ENCODE assay signal across 36 mouse cellular contexts in the genomic region with DNA sequence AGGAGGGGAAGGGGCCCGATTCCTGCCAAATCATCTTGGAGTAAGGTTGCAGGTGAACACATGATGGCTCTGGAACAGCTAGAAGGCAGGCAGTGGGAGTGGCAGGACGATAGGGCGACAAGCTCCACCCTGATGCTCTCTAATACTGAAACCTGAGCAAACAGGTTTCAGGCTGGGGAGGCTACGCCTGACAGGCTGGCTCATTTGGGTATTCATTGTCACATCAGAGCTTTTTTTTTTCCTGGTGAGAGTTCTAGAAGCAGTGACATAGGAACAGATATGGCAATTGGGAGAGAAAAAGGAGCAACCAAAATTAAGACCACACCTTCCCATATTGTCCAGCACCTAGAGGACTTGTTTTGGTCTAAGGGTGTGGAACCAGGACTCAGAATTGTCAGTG. TPM values are rescaled to one million over a fixed set of nuclear protein-coding genes. Genes with fewer than 3 reads are reported as not detected.
"Had no signal": no experiment of that assay in that cellular context is flagged by ENCODE, and none has a peak within 500 bp of the region (broad histone marks: within the 10 kb centered on the region; RNA-seq: fewer than 3 reads in every experiment).

No protein-coding gene starts in this region.

RNA-seq across cellular contexts. Expression of gene Ly6f, which starts 18.3 kb away (rescaled TPM):
- total RNA-seq: left cerebral cortex, postnatal 14 days; left cerebral cortex, postnatal 25 days; left cerebral cortex, postnatal 36 days; left cerebral cortex, postnatal 4 days; megakaryocyte progenitor cell, adult 5-6 weeks; megakaryocyte, adult 5-6 weeks; megakaryocyte-erythroid progenitor cell, adult 5-6 weeks; midbrain, postnatal 0 days; monocyte, adult 5-6 weeks had no signal
- polyA plus RNA-seq: limb, embryonic 11.5 days; limb, embryonic 12.5 days; limb, embryonic 13.5 days; limb, embryonic 14.5 days; limb, embryonic 15.5 days; liver, embryonic 11.5 days; liver, embryonic 13.5 days; liver, embryonic 14.5 days; liver, embryonic 15.5 days; liver, embryonic 16.5 days; liver, postnatal 0 days; lung, adult 2 months; lung, embryonic 14.5 days; lung, embryonic 15.5 days; lung, embryonic 16.5 days; lung, postnatal 0 days; macrophage; midbrain, embryonic 10.5 days; midbrain, embryonic 11.5 days; midbrain, embryonic 12.5 days; midbrain, embryonic 13.5 days; midbrain, embryonic 14.5 days; midbrain, embryonic 15.5 days; midbrain, embryonic 16.5 days; midbrain, postnatal 0 days; neural tube, embryonic 11.5 days; neural tube, embryonic 12.5 days; neural tube, embryonic 13.5 days had no signal
